Comparison of ENCODE assay signal across 8 mouse cellular contexts in genomic region chr8:80739155-80739924, GRCm38 (mm10). TPM values are rescaled to one million over a fixed set of nuclear protein-coding genes. Genes with fewer than 3 reads are reported as not detected.
DNase-seq lines count a peak whose midpoint lies in the region; ATAC-seq and TF ChIP-seq lines count a peak whose summit lies in the region.
"Not testable (repeated sequence)": the region's sequence is repeated elsewhere in the genome, so short reads cannot be mapped to it uniquely, and the experiment has no call there.

Smarca5 (minus strand) TSS chr8:80739497.

- peak within 1 kb of the TSS; percentile 96 for H3K4me2 ChIP-seq in heart, embryonic 12.5 days
- H3K4me2 ChIP-seq in kidney, postnatal 0 days (ENCODE audit: low read length) = peak within 1 kb of the TSS; percentile 78

- peak; percentile 92 for ATAC-seq in heart, embryonic 12.5 days (ENCODE audit: insufficient number of reproducible peaks, low FRiP score)
- peak; percentile 98 for ATAC-seq in kidney, postnatal 0 days (replicated peaks; ENCODE audit: low FRiP score, low read depth)
- peak; percentile 92 for ATAC-seq in monocyte, adult 5-6 weeks (replicated peaks; ENCODE audit: insufficient number of reproducible peaks, low FRiP score, low TSS enrichment, poor library complexity, severe bottlenecking)

- H3K36me3 ChIP-seq in erythroblast, embryonic 14.5 days (ENCODE audit: control insufficient read depth) = peaks cover 23% of the 10 kb centered on the region
- peaks cover 14% of the 10 kb centered on the region for H3K36me3 ChIP-seq in heart, embryonic 12.5 days
- H3K36me3 ChIP-seq in kidney, postnatal 0 days (ENCODE audit: insufficient read depth, low read length); liver, adult 2 months (ENCODE audit: control insufficient read depth, insufficient read depth, low read length): not testable (repeated sequence)

- peak within 1 kb of the TSS; percentile 85 for H3K9ac ChIP-seq in heart, embryonic 12.5 days
- peak within 1 kb of the TSS; percentile 92 for H3K9ac ChIP-seq in kidney, postnatal 0 days (ENCODE audit: low read depth, low read length)
- H3K9ac ChIP-seq in liver, adult 2 months (ENCODE audit: low read depth, low read length) = peak within 1 kb of the TSS; percentile 98

- H3K27ac ChIP-seq in heart, embryonic 12.5 days (ENCODE audit: poor library complexity, severe bottlenecking) = peak within 1 kb of the TSS; percentile 100
- H3K27ac ChIP-seq in kidney, postnatal 0 days = peak within 1 kb of the TSS; percentile 99
- H3K27ac ChIP-seq in liver, adult 2 months (replicated peaks; ENCODE audit: insufficient read depth, low read depth, low read length) = peak within 1 kb of the TSS; percentile 90

- TF ChIP-seq POLR2A in liver, adult 2 months (IDR thresholded peaks at IDR 0.05; ENCODE audit: extremely low read depth, insufficient read depth, low read length) = peak; percentile 48

- not testable (repeated sequence) for H3K79me2 ChIP-seq in liver, adult 2 months (ENCODE audit: control insufficient read depth, insufficient read depth, low read length)

- not testable (repeated sequence) for H3K9me3 ChIP-seq in erythroblast, embryonic 14.5 days (ENCODE audit: control insufficient read depth, low read length); heart, embryonic 12.5 days (replicated peaks); kidney, postnatal 0 days (replicated peaks; ENCODE audit: low read length)

- H3K4me1 ChIP-seq in erythroblast, embryonic 14.5 days (ENCODE audit: control insufficient read depth) = peaks cover 22% of the 10 kb centered on the region
- not testable (repeated sequence) for H3K4me1 ChIP-seq in heart, embryonic 12.5 days (replicated peaks); kidney, postnatal 0 days (replicated peaks; ENCODE audit: insufficient read depth, low read length); liver, adult 2 months (ENCODE audit: control insufficient read depth, insufficient read depth, low read length)

- DNase-seq in CD4-positive, CD25-positive, alpha-beta regulatory T cell, adult 2 months (ENCODE audit: low read depth, low spot score) = peak; percentile 97
- DNase-seq in brain, embryonic 18.5 days (ENCODE audit: low read depth, low spot score) = peak; percentile 78
- DNase-seq in kidney, postnatal 0 days (ENCODE audit: low spot score) = peak; percentile 94
- peak; percentile 78 for DNase-seq in liver, adult 2 months (ENCODE audit: extremely low read depth, low read depth, low spot score)
- peak; percentile 90 to 92 for DNase-seq in spleen, postnatal 36 days (ENCODE audit: low spot score in 2 of 2)

- under 1% methylated on average over 81 of the region's 91 CpGs for WGBS in heart, embryonic 12.5 days
- 2% methylated on average over 73 of the region's 91 CpGs for WGBS in kidney, postnatal 0 days
- WGBS in liver, adult 2 months = 1% methylated on average over 90 of the region's 91 CpGs

- peak within 1 kb of the TSS; percentile 74 for H3K4me3 ChIP-seq in erythroblast, embryonic 14.5 days (replicated peaks)
- H3K4me3 ChIP-seq in heart, embryonic 12.5 days = peak within 1 kb of the TSS; percentile 78
- H3K4me3 ChIP-seq in kidney, postnatal 0 days (replicated peaks; ENCODE audit: low read depth, low read length) = peak within 1 kb of the TSS; percentile 91
- peak within 1 kb of the TSS; percentile 99 for H3K4me3 ChIP-seq in liver, adult 2 months (ENCODE audit: insufficient read depth, low read depth, low read length)

- peak; percentile 19; the same call in 1 of the 2 replicates for TF ChIP-seq CTCF in kidney, postnatal 0 days (IDR thresholded peaks at IDR 0.05; ENCODE audit: low read depth)
- TF ChIP-seq CTCF in liver, adult 2 months (IDR thresholded peaks at IDR 0.05; ENCODE audit: low read depth, low read length) = not testable (repeated sequence)

- not testable (repeated sequence) for H3K27me3 ChIP-seq in erythroblast, embryonic 14.5 days (ENCODE audit: control insufficient read depth); heart, embryonic 12.5 days (replicated peaks); kidney, postnatal 0 days (ENCODE audit: insufficient read depth, low read length); liver, adult 2 months (ENCODE audit: control insufficient read depth, insufficient read depth, low read length)

RNA-seq across cellular contexts. Expression of gene Smarca5, which starts in this region (rescaled TPM):
- polyA plus RNA-seq in erythroblast, embryonic 14.5 days (2012) = 0.96 and 1.3 TPM in 2 replicates
- polyA plus RNA-seq in heart, embryonic 12.5 days (2016; fragmentation: Nextera tagmentation; extraction: Ambion mirVana) = 61.7 and 64.9 TPM in 2 replicates
- polyA plus RNA-seq in kidney, postnatal 0 days (2015; fragmentation: Nextera tagmentation; extraction: Ambion mirVana) = 54.8 and 59.3 TPM in 2 replicates
- 16.5 and 18.6 TPM in 2 replicates for total RNA-seq in liver, adult 2 months (2014; rRNA removed)
- polyA plus RNA-seq in liver, adult 2 months (2012; rRNA removed) = 3.3 and 3.4 TPM in 2 replicates
- 188 to 284 TPM (median 196 TPM) in 3 replicates for total RNA-seq in monocyte, adult 5-6 weeks (2017)

Comparison
In these comparisons a context has a peak if more than half of its experiments do, and no peak if none do; other contexts are left out.
1. Peak in every context shown above with its lines: DNase-seq, ATAC-seq, H3K4me3 ChIP-seq and H3K27ac ChIP-seq.
2. RNA of gene Smarca5 (polyA plus RNA-seq): 61.7 to 64.9 TPM in heart, embryonic 12.5 days and 54.8 to 59.3 TPM in kidney, postnatal 0 days; 3.3 to 3.4 TPM in liver, adult 2 months and 0.96 to 1.3 TPM in erythroblast, embryonic 14.5 days; every median in the first group is over 10 times any median in the second.